ENCODE assay signal across 8 mouse cellular contexts in genomic region chr17:14943009-14943728, GRCm38 (mm10). TPM values are rescaled to one million over a fixed set of nuclear protein-coding genes. Genes with fewer than 3 reads are reported as not detected.
DNase-seq lines count a peak whose midpoint lies in the region; ATAC-seq and TF ChIP-seq lines count a peak whose summit lies in the region.

Wdr27 (minus strand) TSS chr17:14943158.
1600012H06Rik (plus strand) TSS chr17:14943184.

- peak within 1 kb of the TSS; percentile 79 for H3K9ac ChIP-seq in embryonic facial prominence, embryonic 14.5 days (ENCODE audit: low read depth, low read length)
- H3K9ac ChIP-seq in limb, embryonic 14.5 days (ENCODE audit: low read depth, low read length, severe bottlenecking): peak within 1 kb of the TSS; percentile 74
- peak within 1 kb of the TSS; percentile 90 for H3K9ac ChIP-seq in midbrain, postnatal 0 days (replicated peaks; ENCODE audit: low read length, poor library complexity, severe bottlenecking)

- under 1% methylated on average over 50 of the region's 54 CpGs for WGBS in embryonic facial prominence, embryonic 14.5 days
- WGBS in limb, embryonic 14.5 days: under 1% methylated on average over 43 of the region's 54 CpGs
- WGBS in midbrain, postnatal 0 days: under 1% methylated on average over 51 of the region's 54 CpGs

- peak within 1 kb of the TSS; percentile 72 for H3K4me2 ChIP-seq in embryonic facial prominence, embryonic 14.5 days (ENCODE audit: low read depth, low read length)
- H3K4me2 ChIP-seq in limb, embryonic 14.5 days (replicated peaks; ENCODE audit: low read depth, low read length, severe bottlenecking): peak within 1 kb of the TSS; percentile 79
- peak within 1 kb of the TSS; percentile 92 for H3K4me2 ChIP-seq in midbrain, postnatal 0 days (ENCODE audit: low read depth, low read length, poor library complexity, severe bottlenecking)

- H3K27me3 ChIP-seq in embryonic facial prominence, embryonic 14.5 days (replicated peaks; ENCODE audit: control insufficient read depth, insufficient read depth, low read length): no peaks in the 10 kb centered on the region
- no peaks in the 10 kb centered on the region for H3K27me3 ChIP-seq in limb, embryonic 14.5 days (ENCODE audit: control insufficient read depth, insufficient read depth, low read length)
- no peaks in the 10 kb centered on the region for H3K27me3 ChIP-seq in midbrain, postnatal 0 days (ENCODE audit: insufficient read depth, low read length)

- DNase-seq in 3T3-L1 (ENCODE audit: low read depth, low spot score): peak; percentile 100
- peak; percentile 95 to 99 for DNase-seq in adrenal gland, postnatal 4 days (ENCODE audit: low spot score in 2 of 2)
- peak; percentile 99 for DNase-seq in embryonic facial prominence, embryonic 14.5 days (ENCODE audit: low spot score)
- DNase-seq in heart, adult 8-10 months (ENCODE audit: low spot score): peak; percentile 99
- peak; percentile 98 for DNase-seq in kidney, adult 9 months
- DNase-seq in limb, embryonic 14.5 days (ENCODE audit: low spot score): peak; percentile 99
- DNase-seq in midbrain, postnatal 0 days (ENCODE audit: low spot score): peak; percentile 99
- DNase-seq in spleen, postnatal 14 days (ENCODE audit: low spot score in 2 of 2): peak; percentile 92 to 98

- no peaks in the 10 kb centered on the region for H3K9me3 ChIP-seq in embryonic facial prominence, embryonic 14.5 days (ENCODE audit: control insufficient read depth, low read length)
- H3K9me3 ChIP-seq in limb, embryonic 14.5 days (ENCODE audit: control insufficient read depth, low read length): no peaks in the 10 kb centered on the region
- no peaks in the 10 kb centered on the region for H3K9me3 ChIP-seq in midbrain, postnatal 0 days (ENCODE audit: low read length)

- peaks cover 29% of the 10 kb centered on the region for H3K36me3 ChIP-seq in embryonic facial prominence, embryonic 14.5 days (ENCODE audit: control insufficient read depth, insufficient read depth, low read length)
- H3K36me3 ChIP-seq in limb, embryonic 14.5 days (ENCODE audit: control insufficient read depth, insufficient read depth, low read length): peaks cover 20% of the 10 kb centered on the region
- H3K36me3 ChIP-seq in midbrain, postnatal 0 days (ENCODE audit: insufficient read depth, low read length): peaks cover 6% of the 10 kb centered on the region; the same call in 1 of the 2 replicates

- peak; percentile 51; the same call in 1 of the 2 replicates for TF ChIP-seq POLR2A in limb, embryonic 14.5 days (IDR thresholded peaks at IDR 0.05; ENCODE audit: borderline replicate concordance, extremely low read depth, insufficient read depth, insufficient read length)

- ATAC-seq in embryonic facial prominence, embryonic 14.5 days (ENCODE audit: low read depth): peak; percentile 98
- peak; percentile 99 for ATAC-seq in limb, embryonic 14.5 days (ENCODE audit: low FRiP score, low read depth)
- peak; percentile 99 for ATAC-seq in midbrain, postnatal 0 days (ENCODE audit: low FRiP score)

- H3K4me1 ChIP-seq in embryonic facial prominence, embryonic 14.5 days (ENCODE audit: control insufficient read depth, insufficient read depth, low read length): peaks cover 9% of the 10 kb centered on the region
- peaks cover 10% of the 10 kb centered on the region for H3K4me1 ChIP-seq in limb, embryonic 14.5 days (ENCODE audit: control insufficient read depth, insufficient read depth, low read length)
- H3K4me1 ChIP-seq in midbrain, postnatal 0 days (ENCODE audit: insufficient read depth, low read length): peaks cover 10% of the 10 kb centered on the region; the same call in 1 of the 2 replicates

- peak within 1 kb of the TSS; percentile 78 for H3K27ac ChIP-seq in embryonic facial prominence, embryonic 14.5 days (replicated peaks; ENCODE audit: low read depth, low read length)
- peak within 1 kb of the TSS; percentile 29 for H3K27ac ChIP-seq in limb, embryonic 14.5 days (replicated peaks; ENCODE audit: low read depth, low read length)
- peak within 1 kb of the TSS; percentile 78 for H3K27ac ChIP-seq in midbrain, postnatal 0 days (ENCODE audit: low read depth, low read length)

- peak within 1 kb of the TSS; percentile 65 for H3K4me3 ChIP-seq in embryonic facial prominence, embryonic 14.5 days (ENCODE audit: low read depth, low read length)
- H3K4me3 ChIP-seq in limb, embryonic 14.5 days (replicated peaks; ENCODE audit: low read length): peak within 1 kb of the TSS; percentile 71
- peak within 1 kb of the TSS; percentile 81 for H3K4me3 ChIP-seq in midbrain, postnatal 0 days (ENCODE audit: low read depth, low read length)

- 0 out of 2 replicates have a peak, but pooled peaks have one; percentile 6 for TF ChIP-seq CTCF in midbrain, postnatal 0 days (IDR thresholded peaks at IDR 0.05)

RNA-seq across cellular contexts. Expression of gene Wdr27, which starts in this region (rescaled TPM):
- total RNA-seq in adrenal gland, postnatal 4 days (2021): 1 to 10 TPM; 7.2 to 9.2 TPM
- 6.6 and 8.3 TPM in 2 replicates for polyA plus RNA-seq in embryonic facial prominence, embryonic 14.5 days (2014; fragmentation: Nextera tagmentation; extraction: Ambion mirVana)
- 1 to 10 TPM in 2 of 4 experiments, under 1 TPM in 2; 0.54 to 1.5 (median 1.0) TPM for total RNA-seq in heart, adult 8-10 months (2022)
- 1.9 and 3.0 TPM in 2 replicates for polyA plus RNA-seq in limb, embryonic 14.5 days (2012; rRNA removed)
- polyA plus RNA-seq in limb, embryonic 14.5 days (2014; fragmentation: Nextera tagmentation; extraction: Ambion mirVana): 6.0 and 7.6 TPM in 2 replicates
- 1.0 and 2.8 TPM in 2 replicates for total RNA-seq in midbrain, postnatal 0 days (2014; rRNA removed)
- 10.0 and 14.6 TPM in 2 replicates for polyA plus RNA-seq in midbrain, postnatal 0 days (2015; fragmentation: Nextera tagmentation; extraction: Ambion mirVana)

RNA-seq across cellular contexts. Expression of gene 1600012H06Rik, which starts in this region (rescaled TPM):
- total RNA-seq in adrenal gland, postnatal 4 days (2021): 10 to 100 TPM; 37.3 to 39.5 TPM
- polyA plus RNA-seq in embryonic facial prominence, embryonic 14.5 days (2014; fragmentation: Nextera tagmentation; extraction: Ambion mirVana): 45.0 and 45.9 TPM in 2 replicates
- total RNA-seq in heart, adult 8-10 months (2022): 10 to 100 TPM; 10.5 to 11.9 (median 11.0) TPM
- polyA plus RNA-seq in limb, embryonic 14.5 days (2012; rRNA removed): 26.2 and 28.3 TPM in 2 replicates
- polyA plus RNA-seq in limb, embryonic 14.5 days (2014; fragmentation: Nextera tagmentation; extraction: Ambion mirVana): 37.5 and 39.7 TPM in 2 replicates
- total RNA-seq in midbrain, postnatal 0 days (2014; rRNA removed): 15.3 and 16.5 TPM in 2 replicates
- 20.2 and 21.1 TPM in 2 replicates for polyA plus RNA-seq in midbrain, postnatal 0 days (2015; fragmentation: Nextera tagmentation; extraction: Ambion mirVana)

Comparison
In these comparisons a context has a peak if more than half of its experiments do, and no peak if none do; other contexts are left out.
1. Peak in every context shown above with its lines: DNase-seq, ATAC-seq, H3K4me3 ChIP-seq and H3K27ac ChIP-seq.